Mouse (Mus musculus): ENCODE results near the gene Plekhm1. TPM values are rescaled to one million over a fixed set of nuclear protein-coding genes. Genes with fewer than 3 reads are reported as not detected.
A peak's percentile ranks its signal among the peaks of the same experiment; 100 is the strongest.

Plekhm1 gene
- polyA plus RNA-seq, 1 experiment from 2014 or later, result 8.0 TPM

GRCm38 (mm10) chr11:103381956-103382613, 30.4 kb downstream of the Plekhm1 start:
- H3K27ac ChIP-seq (replicated peaks), result no peak overlapping the region
- 88% methylated on average over 5 of the region's 5 CpGs for WGBS
- no peak overlapping the region for H3K4me3 ChIP-seq
- no peak for DNase-seq (ENCODE audit: low spot score)
- no peaks in the 10 kb centered on the region for H3K4me1 ChIP-seq
- H3K27me3 ChIP-seq (ENCODE audit: low read depth, poor library complexity, severe bottlenecking), result no peaks in the 10 kb centered on the region
- H3K36me3 ChIP-seq, result peaks cover 46% of the 10 kb centered on the region
- no peaks in the 10 kb centered on the region for H3K9me3 ChIP-seq (replicated peaks)

DNA sequence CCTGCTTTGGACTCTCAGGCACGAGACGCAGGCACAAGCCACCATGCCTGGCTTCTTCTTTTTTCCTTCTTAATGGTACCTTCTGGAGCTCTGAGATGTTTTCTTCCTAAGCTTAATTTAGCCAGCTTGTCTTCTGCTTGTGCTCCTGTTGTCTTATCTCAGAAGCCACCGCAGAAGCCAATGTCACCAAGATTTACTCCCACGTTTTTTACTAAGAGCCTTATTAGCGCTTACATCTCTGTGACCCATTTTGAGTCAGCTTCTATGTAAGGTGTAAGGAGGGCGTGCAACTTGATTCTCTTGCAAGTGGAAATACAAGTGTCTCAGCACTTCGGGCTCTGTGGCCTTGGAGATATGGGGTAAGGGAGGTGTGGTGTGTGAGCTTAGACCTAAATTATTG, 31.0 kb downstream of the Plekhm1 start:
- DNase-seq (ENCODE audit: low spot score), result no peak
- H3K27me3 ChIP-seq (ENCODE audit: low read depth, poor library complexity, severe bottlenecking), result no peaks in the 10 kb centered on the region
- H3K4me1 ChIP-seq, result no peaks in the 10 kb centered on the region
- no peak overlapping the region for H3K27ac ChIP-seq (replicated peaks)
- H3K4me3 ChIP-seq, result no peak overlapping the region
- no peaks in the 10 kb centered on the region for H3K9me3 ChIP-seq (replicated peaks)
- H3K36me3 ChIP-seq, result peaks cover 46% of the 10 kb centered on the region
- WGBS, result 93% methylated on average over 7 of the region's 7 CpGs

DNA sequence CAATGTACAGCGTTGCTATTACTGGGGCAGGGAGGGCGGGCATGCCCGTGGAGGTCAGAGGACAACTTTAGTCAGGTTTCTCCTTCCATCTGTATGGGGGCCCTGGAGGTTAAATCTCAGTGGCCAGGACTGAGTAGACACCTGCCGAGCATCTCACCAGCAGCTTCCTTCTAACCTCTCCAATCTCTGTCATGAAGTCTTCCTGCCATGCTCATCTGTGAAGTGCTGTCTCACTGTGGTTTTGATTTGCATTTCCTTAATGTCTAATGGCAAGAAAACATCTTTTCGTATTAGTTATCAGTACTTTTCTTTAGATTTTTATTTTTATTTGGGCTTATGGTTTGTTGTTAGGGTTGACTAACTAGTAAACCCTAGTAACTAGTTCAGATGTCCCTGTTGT, 32.0 kb downstream of the Plekhm1 start:
- WGBS, result 87% methylated on average over 5 of the region's 5 CpGs
- no peak overlapping the region for H3K4me3 ChIP-seq
- H3K27me3 ChIP-seq (ENCODE audit: low read depth, poor library complexity, severe bottlenecking), result no peaks in the 10 kb centered on the region
- no peak overlapping the region for H3K27ac ChIP-seq (replicated peaks)
- peaks cover 50% of the 10 kb centered on the region for H3K36me3 ChIP-seq
- H3K9me3 ChIP-seq (replicated peaks), result no peaks in the 10 kb centered on the region
- no peaks in the 10 kb centered on the region for H3K4me1 ChIP-seq
- no peak for DNase-seq (ENCODE audit: low spot score)

GRCm38 (mm10) chr11:103378341-103378740, 34.1 kb downstream of the Plekhm1 start:
- H3K27me3 ChIP-seq (ENCODE audit: low read depth, poor library complexity, severe bottlenecking), result no peaks in the 10 kb centered on the region
- H3K4me1 ChIP-seq, result no peaks in the 10 kb centered on the region
- no peak for DNase-seq (ENCODE audit: low spot score)
- H3K9me3 ChIP-seq (replicated peaks), result no peaks in the 10 kb centered on the region
- WGBS, result 89% methylated on average over 6 of the region's 6 CpGs
- H3K27ac ChIP-seq (replicated peaks), result no peak overlapping the region
- peaks cover 68% of the 10 kb centered on the region for H3K36me3 ChIP-seq
- H3K4me3 ChIP-seq, result no peak overlapping the region

GRCm38 (mm10) chr11:103375772-103376171, 36.7 kb downstream of the Plekhm1 start:
- Histone ChIP-seq H3K36me3 (peaks cover 91% of the 10 kb centered on the region), H3K27ac (replicated peaks) (no peak overlapping the region), H3K27me3 (ENCODE audit: low read depth, poor library complexity, severe bottlenecking) (no peaks in the 10 kb centered on the region), H3K4me3 (no peak overlapping the region), H3K4me1 (no peaks in the 10 kb centered on the region), H3K9me3 (replicated peaks) (no peaks in the 10 kb centered on the region)
- DNase-seq (ENCODE audit: low spot score), result no peak
- 91% methylated on average over 5 of the region's 5 CpGs for WGBS

DNA sequence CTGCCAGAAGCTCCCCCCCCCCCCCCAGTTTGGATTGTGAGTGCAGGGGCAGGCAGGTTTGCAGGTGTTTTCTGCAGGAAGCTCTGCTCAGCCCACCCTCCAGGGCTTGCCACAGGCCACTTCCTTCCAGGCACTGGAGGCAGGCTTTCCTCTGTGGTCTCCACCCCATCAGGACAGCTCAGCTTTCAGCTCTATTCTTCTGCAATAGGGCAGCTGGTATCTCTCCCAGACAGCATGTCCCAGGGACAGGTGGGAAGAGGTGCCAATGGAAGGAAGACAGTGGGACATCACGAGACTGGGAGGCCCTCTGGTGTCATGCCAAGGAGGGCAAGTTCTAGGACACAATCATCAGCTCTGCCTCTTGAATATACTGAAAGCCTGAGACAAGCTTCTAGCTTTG, 37.2 kb downstream of the Plekhm1 start:
- Histone ChIP-seq H3K9me3 (replicated peaks) (no peaks in the 10 kb centered on the region), H3K4me3 (no peak overlapping the region), H3K4me1 (no peaks in the 10 kb centered on the region), H3K27ac (replicated peaks) (no peak overlapping the region), H3K27me3 (ENCODE audit: low read depth, poor library complexity, severe bottlenecking) (no peaks in the 10 kb centered on the region), H3K36me3 (peaks cover 93% of the 10 kb centered on the region)
- no peak for DNase-seq (ENCODE audit: low spot score)
- WGBS, result 78% methylated on average over 1 of the region's 1 CpGs

DNA sequence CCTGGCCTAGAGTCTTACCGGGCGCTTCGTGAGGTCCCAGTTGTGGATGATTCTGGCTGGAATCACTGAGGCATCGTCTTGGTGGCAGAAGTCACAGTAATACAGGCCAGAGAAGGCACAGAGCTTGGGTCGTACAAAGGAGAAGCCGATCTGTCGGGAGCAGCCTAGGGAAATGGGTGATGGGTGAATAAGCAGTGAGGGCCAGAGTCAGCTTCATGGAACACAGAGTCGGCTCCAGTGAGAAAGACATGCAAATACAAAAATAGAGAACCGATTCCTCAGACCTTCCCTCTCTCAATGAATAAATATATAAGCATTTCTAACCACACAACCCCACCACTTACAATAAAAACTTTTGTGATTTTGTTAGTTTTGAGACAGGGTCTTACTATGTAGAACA, 38.6 kb downstream of the Plekhm1 start:
- WGBS, result 95% methylated on average over 9 of the region's 9 CpGs
- no peak for DNase-seq (ENCODE audit: low spot score)
- H3K4me1 ChIP-seq, result no peaks in the 10 kb centered on the region
- H3K9me3 ChIP-seq (replicated peaks), result no peaks in the 10 kb centered on the region
- H3K27ac ChIP-seq (replicated peaks), result no peak overlapping the region
- peaks cover 93% of the 10 kb centered on the region for H3K36me3 ChIP-seq
- no peaks in the 10 kb centered on the region for H3K27me3 ChIP-seq (ENCODE audit: low read depth, poor library complexity, severe bottlenecking)
- H3K4me3 ChIP-seq, result no peak overlapping the region

DNA sequence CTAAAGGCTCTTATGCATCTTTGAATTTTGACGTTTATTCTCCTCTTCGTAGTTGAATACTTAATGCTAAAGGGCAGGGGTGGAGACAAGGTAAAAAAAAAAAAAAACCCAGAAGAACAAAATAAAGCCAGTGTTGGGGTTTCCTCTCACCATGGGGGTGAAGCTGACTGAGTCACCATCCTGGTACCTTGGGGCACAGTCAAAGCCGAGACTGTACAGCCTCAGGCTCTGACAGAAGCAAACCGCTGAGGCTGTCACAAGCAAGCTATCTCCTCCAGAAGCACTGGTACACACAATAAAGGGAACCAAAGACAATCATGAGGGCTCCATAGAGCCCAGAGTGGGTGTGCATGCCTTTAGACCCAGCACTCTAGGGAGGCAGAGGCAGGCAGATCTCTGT, 39.9 kb downstream of the Plekhm1 start:
- no peaks in the 10 kb centered on the region for H3K9me3 ChIP-seq (replicated peaks)
- 93% methylated on average over 4 of the region's 4 CpGs for WGBS
- H3K27me3 ChIP-seq (ENCODE audit: low read depth, poor library complexity, severe bottlenecking), result no peaks in the 10 kb centered on the region
- no peak overlapping the region for H3K4me3 ChIP-seq
- H3K27ac ChIP-seq (replicated peaks), result no peak overlapping the region
- peaks cover 89% of the 10 kb centered on the region for H3K36me3 ChIP-seq
- H3K4me1 ChIP-seq, result no peaks in the 10 kb centered on the region
- DNase-seq (ENCODE audit: low spot score), result no peak

GRCm38 (mm10) chr11:103372068-103372467, 40.4 kb downstream of the Plekhm1 start:
- peaks cover 89% of the 10 kb centered on the region for H3K36me3 ChIP-seq
- no peaks in the 10 kb centered on the region for H3K27me3 ChIP-seq (ENCODE audit: low read depth, poor library complexity, severe bottlenecking)
- H3K4me3 ChIP-seq, result no peak overlapping the region
- H3K4me1 ChIP-seq, result no peaks in the 10 kb centered on the region
- 85% methylated on average over 3 of the region's 3 CpGs for WGBS
- DNase-seq (ENCODE audit: low spot score), result no peak
- no peaks in the 10 kb centered on the region for H3K9me3 ChIP-seq (replicated peaks)
- H3K27ac ChIP-seq (replicated peaks), result 0 out of 2 replicates have a peak overlapping the region, but pooled peaks have one; percentile 9

- H3K36me3 ChIP-seq, result peaks cover 87% of the 10 kb centered on the region
- no peaks in the 10 kb centered on the region for H3K9me3 ChIP-seq (replicated peaks)
- no peak overlapping the region for H3K4me3 ChIP-seq
- no peak for DNase-seq (ENCODE audit: low spot score)
- no peaks in the 10 kb centered on the region for H3K27me3 ChIP-seq (ENCODE audit: low read depth, poor library complexity, severe bottlenecking)
- WGBS, result 85% methylated on average over 3 of the region's 3 CpGs
- H3K27ac ChIP-seq (replicated peaks), result no peak overlapping the region
- no peaks in the 10 kb centered on the region for H3K4me1 ChIP-seq
Observed at GRCm38 (mm10) chr11:103371222-103371539, 41.3 kb downstream of the Plekhm1 start.

GRCm38 (mm10) chr11:103370397-103371221, 41.9 kb downstream of the Plekhm1 start:
- Histone ChIP-seq H3K4me1 (no peaks in the 10 kb centered on the region), H3K27ac (replicated peaks) (no peak overlapping the region), H3K4me3 (no peak overlapping the region), H3K27me3 (ENCODE audit: low read depth, poor library complexity, severe bottlenecking) (peaks cover 5% of the 10 kb centered on the region), H3K9me3 (replicated peaks) (no peaks in the 10 kb centered on the region), H3K36me3 (peaks cover 87% of the 10 kb centered on the region)
- DNase-seq (ENCODE audit: low spot score), result no peak
- WGBS, result 93% methylated on average over 9 of the region's 9 CpGs

DNA sequence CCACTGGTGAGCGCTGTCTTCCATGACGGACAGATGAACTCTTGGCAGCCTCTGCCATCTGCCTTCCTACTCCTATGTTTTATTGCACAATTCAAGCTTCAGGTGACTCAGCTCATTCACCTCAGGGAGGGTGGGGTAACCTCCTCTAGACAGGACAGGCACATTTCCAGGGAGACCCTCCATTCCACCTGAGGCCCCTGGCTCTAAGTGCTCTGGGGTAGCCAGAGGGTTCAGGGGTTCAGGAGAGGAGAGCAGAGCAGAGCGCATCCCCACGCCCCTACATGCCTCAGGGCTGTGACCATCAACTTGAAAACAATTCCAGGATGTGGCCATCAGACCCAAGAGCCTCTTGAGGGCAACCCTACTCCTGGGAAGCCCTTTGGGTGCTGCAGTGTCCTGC, 47.0 kb downstream of the Plekhm1 start:
- WGBS, result 88% methylated on average over 4 of the region's 4 CpGs
- H3K4me1 ChIP-seq, result peaks cover 35% of the 10 kb centered on the region
- peaks cover 56% of the 10 kb centered on the region for H3K27me3 ChIP-seq (ENCODE audit: low read depth, poor library complexity, severe bottlenecking)

GRCm38 (mm10) chr11:103365022-103365421, 47.5 kb downstream of the Plekhm1 start:
- WGBS, result 84% methylated on average over 3 of the region's 3 CpGs
- Histone ChIP-seq H3K27ac (replicated peaks) (no peak overlapping the region), H3K4me1 (peaks cover 40% of the 10 kb centered on the region), H3K36me3 (peaks cover 38% of the 10 kb centered on the region), H3K9me3 (replicated peaks) (no peaks in the 10 kb centered on the region), H3K27me3 (ENCODE audit: low read depth, poor library complexity, severe bottlenecking) (peaks cover 61% of the 10 kb centered on the region), H3K4me3 (no peak overlapping the region)
- DNase-seq (ENCODE audit: low spot score), result no peak

More for the DNA sequence above, 47.0 kb downstream of the Plekhm1 start:
- peaks cover 43% of the 10 kb centered on the region for H3K36me3 ChIP-seq
- no peaks in the 10 kb centered on the region for H3K9me3 ChIP-seq (replicated peaks)
- no peak overlapping the region for H3K27ac ChIP-seq (replicated peaks)
- no peak overlapping the region for H3K4me3 ChIP-seq
- no peak for DNase-seq (ENCODE audit: low spot score)
